Mouse (Mus musculus): ENCODE data around the gene Alg9. TPM values are rescaled to one million over a fixed set of nuclear protein-coding genes. Genes with fewer than 3 reads are reported as not detected.

The Alg9 gene
- polyA plus RNA-seq, 1 experiment from 2014 or later: 43.7 TPM

- Histone ChIP-seq H3K27ac (ENCODE audit: low read depth) (no peak overlapping the region), H3K36me3 (ENCODE audit: insufficient read depth) (peaks cover 26% of the 10 kb centered on the region; the same call in 1 of the 2 replicates), H3K9me3 (ENCODE audit: low read depth, low read length) (no peaks in the 10 kb centered on the region), H3K4me3 (ENCODE audit: low read depth, low read length) (0 out of 2 replicates have a peak overlapping the region, but pooled peaks have one; percentile 90), H3K4me1 (ENCODE audit: insufficient read depth) (no peaks in the 10 kb centered on the region), H3K9ac (0 out of 2 replicates have a peak overlapping the region, but pooled peaks have one; percentile 21), H3K4me2 (peak overlapping the region; percentile 87), H3K27me3 (ENCODE audit: insufficient read depth, low read length) (no peaks in the 10 kb centered on the region)
- DNase-seq (no peak), ATAC-seq (ENCODE audit: insufficient read depth) (no peak)
- 58% methylated on average over 4 of the region's 4 CpGs for WGBS
- TF ChIP-seq CTCF (IDR thresholded peaks at IDR 0.05; ENCODE audit: low read depth): no peak
These were observed 775 bp upstream of the Alg9 start for GRCm38 (mm10) chr9:50774026-50774462.

GRCm38 (mm10) chr9:50775662-50776126 lies 875 bp downstream of the Alg9 start:
- ATAC-seq (ENCODE audit: insufficient read depth) (peak; percentile 28; the same call in 1 of the 2 replicates), DNase-seq (peak; percentile 38)
- Histone ChIP-seq H3K4me3 (ENCODE audit: low read depth, low read length) (peak overlapping the region; percentile 90), H3K27ac (ENCODE audit: low read depth) (peak overlapping the region; percentile 87), H3K27me3 (ENCODE audit: insufficient read depth, low read length) (no peaks in the 10 kb centered on the region), H3K9ac (peak overlapping the region; percentile 88), H3K9me3 (ENCODE audit: low read depth, low read length) (no peaks in the 10 kb centered on the region), H3K4me1 (ENCODE audit: insufficient read depth) (no peaks in the 10 kb centered on the region), H3K36me3 (ENCODE audit: insufficient read depth) (peaks cover 41% of the 10 kb centered on the region), H3K4me2 (peak overlapping the region; percentile 87)
- under 1% methylated on average over 27 of the region's 30 CpGs for WGBS
- TF ChIP-seq CTCF (IDR thresholded peaks at IDR 0.05; ENCODE audit: low read depth): no peak

DNA sequence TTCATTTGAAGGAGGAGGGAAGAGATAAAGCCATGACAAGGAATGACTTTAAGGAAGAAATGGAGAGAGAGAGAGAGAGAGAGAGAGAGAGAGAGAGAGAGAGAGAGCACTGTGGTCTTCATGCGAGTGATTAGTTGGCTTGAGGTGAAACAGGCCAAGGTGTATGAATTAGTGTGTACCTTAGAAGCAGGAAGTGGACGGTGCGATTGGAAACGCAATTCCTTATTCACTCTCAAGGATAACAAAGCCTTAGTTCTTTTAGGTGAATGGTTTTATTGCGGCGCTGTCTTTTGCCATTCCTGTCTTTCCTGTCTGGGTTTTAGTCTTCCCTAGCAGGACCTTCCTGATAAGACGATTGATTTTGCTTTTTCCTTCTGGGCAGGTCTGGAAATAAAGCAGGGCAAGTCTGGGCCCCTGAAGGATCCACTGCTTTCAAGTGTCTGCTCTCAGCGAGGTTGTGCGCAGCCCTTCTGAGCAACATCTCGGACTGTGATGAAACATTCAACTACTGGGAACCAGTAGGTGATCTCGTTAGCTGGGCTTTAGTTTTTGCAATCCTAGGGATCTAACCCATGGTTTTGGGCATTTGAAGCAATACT lies 1.4 kb downstream of the Alg9 start:
- no peak for ATAC-seq (ENCODE audit: insufficient read depth)
- no peak overlapping the region; the same call in 1 of the 2 replicates for H3K27ac ChIP-seq (ENCODE audit: low read depth)

GRCm38 (mm10) chr9:50782155-50782554 lies 7.3 kb downstream of the Alg9 start:
- DNase-seq: peak; percentile 60
- Histone ChIP-seq H3K9ac (no peak overlapping the region), H3K9me3 (ENCODE audit: low read depth, low read length) (no peaks in the 10 kb centered on the region), H3K27ac (ENCODE audit: low read depth) (no peak overlapping the region), H3K4me1 (ENCODE audit: insufficient read depth) (no peaks in the 10 kb centered on the region), H3K27me3 (ENCODE audit: insufficient read depth, low read length) (no peaks in the 10 kb centered on the region), H3K4me2 (no peak overlapping the region), H3K4me3 (ENCODE audit: low read depth, low read length) (no peak overlapping the region), H3K36me3 (ENCODE audit: insufficient read depth) (peaks cover 80% of the 10 kb centered on the region)
- WGBS: 83% methylated on average over 2 of the region's 2 CpGs
- ATAC-seq (ENCODE audit: insufficient read depth): no peak
- peak; percentile 66 for TF ChIP-seq CTCF (IDR thresholded peaks at IDR 0.05; ENCODE audit: low read depth)

More for the DNA sequence above, 1.4 kb downstream of the Alg9 start:
- no peaks in the 10 kb centered on the region for H3K27me3 ChIP-seq (ENCODE audit: insufficient read depth, low read length)
- DNase-seq: no peak
- WGBS: 52% methylated on average over 11 of the region's 11 CpGs
- H3K4me1 ChIP-seq (ENCODE audit: insufficient read depth): no peaks in the 10 kb centered on the region
- H3K9ac ChIP-seq: peak overlapping the region; percentile 88
- H3K4me2 ChIP-seq: peak overlapping the region; percentile 87
- H3K36me3 ChIP-seq (ENCODE audit: insufficient read depth): peaks cover 43% of the 10 kb centered on the region
- peak overlapping the region; percentile 90 for H3K4me3 ChIP-seq (ENCODE audit: low read depth, low read length)
- H3K9me3 ChIP-seq (ENCODE audit: low read depth, low read length): no peaks in the 10 kb centered on the region
- TF ChIP-seq CTCF (IDR thresholded peaks at IDR 0.05; ENCODE audit: low read depth): no peak

- Histone ChIP-seq H3K9ac (no peak overlapping the region), H3K9me3 (ENCODE audit: low read depth, low read length) (no peaks in the 10 kb centered on the region), H3K27ac (ENCODE audit: low read depth) (no peak overlapping the region), H3K36me3 (ENCODE audit: insufficient read depth) (peaks cover 58% of the 10 kb centered on the region), H3K4me1 (ENCODE audit: insufficient read depth) (no peaks in the 10 kb centered on the region), H3K4me3 (ENCODE audit: low read depth, low read length) (no peak overlapping the region), H3K27me3 (ENCODE audit: insufficient read depth, low read length) (no peaks in the 10 kb centered on the region), H3K4me2 (no peak overlapping the region)
- WGBS: 85% methylated on average over 3 of the region's 3 CpGs
- no peak for TF ChIP-seq CTCF (IDR thresholded peaks at IDR 0.05; ENCODE audit: low read depth)
- no peak for DNase-seq
- ATAC-seq (ENCODE audit: insufficient read depth): no peak
These were observed 20.4 kb downstream of the Alg9 start for GRCm38 (mm10) chr9:50795266-50795665.

GRCm38 (mm10) chr9:50796776-50797175 lies 22.0 kb downstream of the Alg9 start:
- no peak for TF ChIP-seq CTCF (IDR thresholded peaks at IDR 0.05; ENCODE audit: low read depth)
- ATAC-seq (ENCODE audit: insufficient read depth) (no peak), DNase-seq (no peak)
- Histone ChIP-seq H3K4me3 (ENCODE audit: low read depth, low read length) (no peak overlapping the region), H3K4me2 (no peak overlapping the region), H3K27ac (ENCODE audit: low read depth) (no peak overlapping the region), H3K9me3 (ENCODE audit: low read depth, low read length) (no peaks in the 10 kb centered on the region), H3K27me3 (ENCODE audit: insufficient read depth, low read length) (no peaks in the 10 kb centered on the region), H3K36me3 (ENCODE audit: insufficient read depth) (peaks cover 60% of the 10 kb centered on the region), H3K9ac (no peak overlapping the region), H3K4me1 (ENCODE audit: insufficient read depth) (no peaks in the 10 kb centered on the region)
- 89% methylated on average over 8 of the region's 8 CpGs for WGBS

DNA sequence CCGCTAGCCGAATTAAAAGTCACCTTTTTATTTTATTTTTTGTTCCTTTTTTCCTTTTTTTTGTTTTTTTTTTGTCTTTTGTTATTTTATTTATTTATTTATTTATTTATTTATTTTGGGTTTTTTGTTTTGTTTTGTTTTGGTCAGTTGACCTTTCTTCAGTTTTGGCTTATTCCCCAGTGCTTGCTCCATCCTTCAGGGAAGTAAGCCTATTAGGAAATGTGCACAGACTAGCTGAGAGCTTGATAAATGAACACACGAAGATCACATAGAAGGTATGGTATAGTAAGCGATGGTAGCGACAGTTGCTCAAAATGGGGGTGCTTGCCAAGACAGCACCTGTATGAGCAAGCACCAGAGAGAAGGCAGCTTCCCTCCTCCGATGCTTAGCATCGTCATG lies 22.8 kb downstream of the Alg9 start:
- Histone ChIP-seq H3K36me3 (ENCODE audit: insufficient read depth) (peaks cover 60% of the 10 kb centered on the region), H3K9ac (no peak overlapping the region), H3K27me3 (ENCODE audit: insufficient read depth, low read length) (no peaks in the 10 kb centered on the region), H3K9me3 (ENCODE audit: low read depth, low read length) (no peaks in the 10 kb centered on the region), H3K4me3 (ENCODE audit: low read depth, low read length) (no peak overlapping the region), H3K4me1 (ENCODE audit: insufficient read depth) (no peaks in the 10 kb centered on the region), H3K4me2 (no peak overlapping the region), H3K27ac (ENCODE audit: low read depth) (no peak overlapping the region)
- WGBS: 88% methylated on average over 7 of the region's 7 CpGs
- TF ChIP-seq CTCF (IDR thresholded peaks at IDR 0.05; ENCODE audit: low read depth): no peak
- ATAC-seq (ENCODE audit: insufficient read depth) (no peak), DNase-seq (no peak)
